Mouse (Mus musculus) embryonic facial prominence, embryonic 12.5 days (tissue): ENCODE measurements around the gene Krtap4-2. TPM values are rescaled to one million over a fixed set of nuclear protein-coding genes. Genes with fewer than 3 reads are reported as not detected.
"Not testable (repeated sequence)": the region's sequence is repeated elsewhere in the genome, so short reads cannot be mapped to it uniquely, and the experiment has no call there.

Experiments used
- ATAC-seq: fragments of 200-750 bp; cut with Nextera tagmentation; 2 replicates; pipeline ENCODE4 v1.8.0; 2017; ENCODE audit not compliant: insufficient number of reproducible peaks, insufficient read depth, low FRiP score, low TSS enrichment
- H3K27ac ChIP-seq: fragments of 300-500 bp; sonication (generic); 2 replicates; pipeline ENCODE4 v1.5.1; 2016; ENCODE audit warnings: mild to moderate bottlenecking
- H3K27me3 ChIP-seq: fragments of 300-500 bp; sonication (generic); 2 replicates; pipeline ENCODE4 v1.6.1; 2016; ENCODE audit warnings: mild to moderate bottlenecking, moderate library complexity
- H3K36me3 ChIP-seq: fragments of 300-500 bp; sonication (generic); 2 replicates; pipeline ENCODE4 v1.6.1; 2016; ENCODE audit warnings: mild to moderate bottlenecking
- H3K4me1 ChIP-seq: fragments of 300-500 bp; sonication (generic); 2 replicates; pipeline ENCODE4 v1.6.1; 2016
- H3K4me2 ChIP-seq: fragments of 300-500 bp; sonication (generic); replicated peaks from 2 replicates; pipeline ENCODE4 v1.6.1; 2016; ENCODE audit warnings: mild to moderate bottlenecking, moderate library complexity
- H3K4me3 ChIP-seq: fragments of 300-500 bp; sonication (generic); 2 replicates; pipeline ENCODE4 v1.5.1; 2016; ENCODE audit warnings: mild to moderate bottlenecking
- H3K9ac ChIP-seq: fragments of 300-500 bp; sonication (generic); 2 replicates; pipeline ENCODE4 v1.6.1; 2016; ENCODE audit warnings: mild to moderate bottlenecking, moderate library complexity
- H3K9me3 ChIP-seq: fragments of 300-500 bp; sonication (generic); 2 replicates; pipeline ENCODE4 v1.6.1; 2016; ENCODE audit warnings: mild to moderate bottlenecking, moderate library complexity
- WGBS: fragments of 180-500 bp; shearing (Covaris S2); methylation state at CpG from one replicate; pipeline ENCODE4 v1.1.7; 2016; 5-methylcytosine and 5-hydroxymethylcytosine counted together
- polyA plus RNA-seq: library from polyadenylated mRNA; unstranded; fragments of >200 nt; fragmentation: Nextera tagmentation; extraction: Ambion mirVana; gene quantifications from 2 replicates; pipeline ENCODE4 v1.2.1, GENCODE M21; 2016

Krtap4-2 gene
- polyA plus RNA-seq, 1 experiment from 2014 or later, result not detected

- Histone ChIP-seq H3K27ac (no peak overlapping the region), H3K36me3 (no peaks in the 10 kb centered on the region), H3K27me3 (no peaks in the 10 kb centered on the region; the same call in 1 of the 2 replicates), H3K4me1 (0 out of 2 replicates have a peak, but pooled peaks cover 3% of the 10 kb centered on the region), H3K9me3 (no peaks in the 10 kb centered on the region), H3K4me2 (no peak overlapping the region), H3K9ac (no peak overlapping the region), H3K4me3 (no peak overlapping the region)
- ATAC-seq, result no peak
- 70% methylated on average over 1 of the region's 1 CpGs for WGBS
Observed at GRCm38 (mm10) chr11:99637086-99637485, 2.2 kb upstream of the Krtap4-2 start.

GRCm38 (mm10) chr11:99633293-99633692 lies 1.6 kb downstream of the Krtap4-2 start:
- WGBS, result 64% methylated on average over 2 of the region's 2 CpGs
- H3K4me3 ChIP-seq, result no peak overlapping the region
- H3K36me3 ChIP-seq, result no peaks in the 10 kb centered on the region
- no peak overlapping the region for H3K4me2 ChIP-seq
- no peak overlapping the region for H3K27ac ChIP-seq
- ATAC-seq, result no peak
- no peaks in the 10 kb centered on the region for H3K4me1 ChIP-seq
- H3K9me3 ChIP-seq, result no peaks in the 10 kb centered on the region
- H3K9ac ChIP-seq, result no peak overlapping the region
- no peaks in the 10 kb centered on the region; the same call in 1 of the 2 replicates for H3K27me3 ChIP-seq

GRCm38 (mm10) chr11:99630890-99631289 lies 4.0 kb downstream of the Krtap4-2 start:
- WGBS, result 72% methylated on average over 3 of the region's 3 CpGs
- Histone ChIP-seq H3K9ac (no peak overlapping the region), H3K27ac (no peak overlapping the region), H3K36me3 (no peaks in the 10 kb centered on the region), H3K4me3 (no peak overlapping the region), H3K9me3 (no peaks in the 10 kb centered on the region), H3K4me2 (no peak overlapping the region), H3K27me3 (no peaks in the 10 kb centered on the region; the same call in 1 of the 2 replicates), H3K4me1 (no peaks in the 10 kb centered on the region)
- no peak for ATAC-seq

DNA sequence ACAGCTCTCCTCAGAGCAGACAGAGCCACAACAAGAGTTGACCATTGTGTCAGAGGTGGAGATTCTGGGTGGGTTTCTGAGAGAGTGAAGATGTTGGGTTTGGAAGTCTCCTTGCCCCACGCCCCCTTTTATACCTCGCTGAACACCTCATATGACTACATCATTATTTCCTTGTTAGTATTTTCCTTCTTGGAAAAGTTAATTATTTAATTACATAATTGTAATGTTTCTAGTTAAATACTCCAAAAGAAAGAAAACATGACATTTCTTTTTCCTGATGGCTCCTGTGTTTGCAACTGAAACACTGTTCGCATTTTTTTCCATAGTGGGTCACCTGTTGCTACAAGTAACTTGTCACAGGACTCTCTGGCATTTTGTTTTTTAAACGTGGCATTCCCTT lies 6.7 kb downstream of the Krtap4-2 start, which contains the start of gene Krtap4-1:
Krtap4-1 (minus strand) TSS at position 101 of the 400 bp plus-strand sequence.
- no peaks in the 10 kb centered on the region for H3K36me3 ChIP-seq
- WGBS, result 81% methylated on average over 4 of the region's 4 CpGs
- H3K4me2 ChIP-seq, result no peak within 1 kb of the TSS
- no peaks in the 10 kb centered on the region for H3K9me3 ChIP-seq
- H3K4me3 ChIP-seq, result no peak within 1 kb of the TSS
- H3K27ac ChIP-seq, result no peak within 1 kb of the TSS
- no peak for ATAC-seq
- no peaks in the 10 kb centered on the region for H3K27me3 ChIP-seq
- no peaks in the 10 kb centered on the region for H3K4me1 ChIP-seq
- no peak within 1 kb of the TSS for H3K9ac ChIP-seq

GRCm38 (mm10) chr11:99620335-99620734 lies 14.5 kb downstream of the Krtap4-2 start, which contains the start of gene Gm11562:
Gene Gm11562 (minus strand): TSS chr11:99620435.
- Histone ChIP-seq H3K36me3 (no peaks in the 10 kb centered on the region), H3K4me2 (no peak within 1 kb of the TSS), H3K4me1 (no peaks in the 10 kb centered on the region), H3K27ac (no peak within 1 kb of the TSS), H3K9ac (no peak within 1 kb of the TSS), H3K9me3 (no peaks in the 10 kb centered on the region), H3K4me3 (no peak within 1 kb of the TSS), H3K27me3 (no peaks in the 10 kb centered on the region)
- 86% methylated on average over 2 of the region's 2 CpGs for WGBS
- ATAC-seq, result no peak

- Histone ChIP-seq H3K9ac (no peak within 1 kb of the TSS), H3K9me3 (no peaks in the 10 kb centered on the region), H3K4me1 (no peaks in the 10 kb centered on the region), H3K27ac (no peak within 1 kb of the TSS), H3K4me3 (no peak within 1 kb of the TSS), H3K27me3 (no peaks in the 10 kb centered on the region), H3K36me3 (no peaks in the 10 kb centered on the region), H3K4me2 (no peak within 1 kb of the TSS)
- 82% methylated on average over 3 of the region's 3 CpGs for WGBS
- ATAC-seq, result no peak
Observed at GRCm38 (mm10) chr11:99614796-99615363, 20.0 kb downstream of the Krtap4-2 start, which contains the start of gene Krtap2-4. Gene Krtap2-4 (minus strand): TSS chr11:99614846.

GRCm38 (mm10) chr11:99610089-99610488 lies 24.8 kb downstream of the Krtap4-2 start, which contains the start of gene Gm11937:
Gene Gm11937 (minus strand): TSS chr11:99610189.
- H3K9ac ChIP-seq, H3K4me1 ChIP-seq, H3K27ac ChIP-seq, H3K4me2 ChIP-seq, H3K27me3 ChIP-seq, H3K36me3 ChIP-seq, H3K9me3 ChIP-seq, ATAC-seq, H3K4me3 ChIP-seq: not testable (repeated sequence)
- 74% methylated on average over 1 of the region's 2 CpGs for WGBS

DNA sequence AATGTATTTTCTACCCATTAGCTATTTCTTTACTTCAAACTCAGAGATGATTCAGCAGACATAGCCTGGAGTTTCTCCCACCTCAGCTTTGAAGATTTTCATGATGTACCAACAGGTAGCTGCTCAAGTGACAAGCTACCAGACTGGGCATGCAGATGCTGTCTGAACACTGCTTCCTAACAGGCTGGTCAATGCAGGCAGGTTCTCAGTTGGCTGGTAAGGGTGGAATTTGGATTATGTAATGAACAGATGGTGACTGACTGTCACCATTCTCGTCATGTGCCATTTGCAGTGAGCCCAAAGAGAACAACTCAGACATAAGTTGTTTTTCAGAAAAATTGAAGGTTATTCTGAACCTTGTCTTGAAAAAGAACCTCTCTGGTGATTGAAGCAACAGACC lies 25.8 kb downstream of the Krtap4-2 start:
- no peaks in the 10 kb centered on the region for H3K9me3 ChIP-seq
- no peak overlapping the region for H3K9ac ChIP-seq
- no peaks in the 10 kb centered on the region for H3K4me1 ChIP-seq
- no peak overlapping the region for H3K27ac ChIP-seq
- H3K36me3 ChIP-seq, result no peaks in the 10 kb centered on the region
- 68% methylated on average over 1 of the region's 1 CpGs for WGBS
- ATAC-seq, result no peak
- no peak overlapping the region for H3K4me3 ChIP-seq
- no peak overlapping the region for H3K4me2 ChIP-seq
- no peaks in the 10 kb centered on the region for H3K27me3 ChIP-seq

GRCm38 (mm10) chr11:99603208-99603607 lies 31.7 kb downstream of the Krtap4-2 start, which contains the start of gene Gm11938:
Gene Gm11938 (minus strand): TSS chr11:99603308.
- H3K9ac ChIP-seq, H3K9me3 ChIP-seq, H3K27me3 ChIP-seq, ATAC-seq, H3K4me3 ChIP-seq, H3K36me3 ChIP-seq, H3K4me1 ChIP-seq, H3K27ac ChIP-seq, H3K4me2 ChIP-seq: not testable (repeated sequence)
- 88% methylated on average over 1 of the region's 1 CpGs for WGBS

DNA sequence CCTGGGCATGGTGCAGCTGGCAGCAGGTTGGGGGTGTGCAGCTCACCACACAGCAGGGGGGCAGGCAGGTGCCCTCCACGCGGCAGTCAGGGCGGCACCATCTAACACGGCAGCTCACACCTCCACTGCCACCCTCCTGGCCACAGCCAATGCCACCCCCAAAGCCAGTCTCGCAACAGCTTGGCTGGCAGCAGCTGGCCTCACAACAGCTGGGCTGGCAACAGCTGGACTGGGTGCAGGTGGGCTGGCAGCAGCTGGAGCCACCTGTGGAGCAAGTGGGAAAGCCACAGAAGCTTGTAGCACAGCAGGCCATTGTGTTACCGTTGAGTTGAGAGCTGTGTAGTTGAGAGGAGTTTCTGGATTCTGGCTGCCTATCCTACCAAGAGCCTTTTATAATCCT lies 37.1 kb downstream of the Krtap4-2 start, which contains the start of gene Krtap9-3:
Krtap9-3 (minus strand) TSS at position 364 of the 400 bp plus-strand sequence.
- H3K36me3 ChIP-seq, H3K27me3 ChIP-seq, H3K4me3 ChIP-seq, H3K9me3 ChIP-seq, H3K4me1 ChIP-seq, H3K4me2 ChIP-seq, ATAC-seq, H3K9ac ChIP-seq, H3K27ac ChIP-seq: not testable (repeated sequence)
- 79% methylated on average over 6 of the region's 6 CpGs for WGBS

DNA sequence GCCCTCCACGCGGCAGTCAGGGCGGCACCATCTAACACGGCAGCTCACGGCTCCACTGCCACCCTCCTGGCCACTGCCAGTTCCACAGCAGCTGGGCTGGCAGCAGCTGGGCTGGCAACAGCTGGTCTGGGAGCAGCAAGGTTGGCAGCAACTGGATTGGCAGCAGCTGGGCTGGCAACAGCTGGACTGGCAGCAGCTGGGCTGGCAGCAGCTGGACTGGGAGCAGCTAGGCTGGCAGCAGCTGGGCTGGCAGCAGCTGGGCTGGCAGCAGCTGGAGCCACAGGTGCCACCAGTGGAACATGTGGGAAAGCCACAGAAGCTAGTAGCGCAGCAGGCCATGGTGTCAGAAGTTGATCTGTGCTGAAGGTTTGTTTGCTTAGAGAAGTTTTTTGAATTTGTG lies 43.9 kb downstream of the Krtap4-2 start, which contains the start of gene Krtap1-3:
Krtap1-3 (minus strand) TSS at position 359 of the 400 bp plus-strand sequence.
- WGBS, result 85% methylated on average over 6 of the region's 6 CpGs
- Histone ChIP-seq H3K9me3 (no peaks in the 10 kb centered on the region), H3K27me3 (0 out of 2 replicates have a peak, but pooled peaks cover 3% of the 10 kb centered on the region), H3K9ac (no peak within 1 kb of the TSS), H3K4me2 (no peak within 1 kb of the TSS), H3K27ac (no peak within 1 kb of the TSS), H3K36me3 (no peaks in the 10 kb centered on the region), H3K4me3 (no peak within 1 kb of the TSS), H3K4me1 (no peaks in the 10 kb centered on the region)
- ATAC-seq, result no peak

DNA sequence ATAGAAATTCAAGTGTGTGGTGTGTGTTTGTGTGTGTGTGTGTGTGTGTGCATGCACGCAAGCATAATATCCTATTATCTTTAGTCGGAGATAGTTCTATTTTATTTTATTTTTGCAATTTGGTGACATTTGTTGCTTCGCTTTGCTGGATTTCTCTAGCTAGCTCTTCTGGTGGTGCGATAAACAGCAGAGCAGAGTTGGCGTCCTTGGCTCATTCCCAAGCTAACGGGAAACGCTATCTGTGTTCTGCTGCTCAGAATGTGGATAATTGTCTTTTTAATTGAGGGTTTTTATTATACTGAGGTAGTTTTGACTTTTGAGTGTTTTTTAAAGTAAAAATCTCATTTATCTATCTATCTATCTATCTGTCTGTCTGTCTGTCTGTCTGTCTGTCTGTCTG lies 49.8 kb downstream of the Krtap4-2 start:
- H3K4me3 ChIP-seq, result no peak overlapping the region
- no peak for ATAC-seq
- 90% methylated on average over 7 of the region's 7 CpGs for WGBS

More for the DNA sequence above, 49.8 kb downstream of the Krtap4-2 start:
- Histone ChIP-seq H3K27ac (no peak overlapping the region), H3K36me3 (no peaks in the 10 kb centered on the region), H3K4me1 (no peaks in the 10 kb centered on the region), H3K27me3 (no peaks in the 10 kb centered on the region), H3K4me2 (no peak overlapping the region), H3K9ac (no peak overlapping the region), H3K9me3 (no peaks in the 10 kb centered on the region)
